Mouse (Mus musculus) forebrain, embryonic 14.5 days (tissue): ENCODE data around the gene C1qtnf6. TPM values are rescaled to one million over a fixed set of nuclear protein-coding genes. Genes with fewer than 3 reads are reported as not detected.

Experiments used
- ATAC-seq: fragments of 200-750 bp; cut with Nextera tagmentation; 2 replicates; pipeline ENCODE4 v1.8.0; 2017; ENCODE audit warnings: mild to moderate bottlenecking, moderate library complexity
- DNase-seq: peaks from one replicate; pipeline ENCODE4 v3.0.0-alpha.2; 2015; ENCODE audit warnings: low spot score
- H3K27ac ChIP-seq: fragments of 300-500 bp; sonication (generic); 2 replicates; pipeline ENCODE4 v1.5.1; 2014; ENCODE audit warnings: low read depth, mild to moderate bottlenecking, control low read depth, low read length, moderate library complexity
- H3K27me3 ChIP-seq: fragments of 300-500 bp; sonication (generic); replicated peaks from 2 replicates; pipeline ENCODE4 v1.6.1; 2014; ENCODE audit warnings: low read length, control low read depth, mixed read lengths; ENCODE audit not compliant: control insufficient read depth, insufficient read depth
- H3K36me3 ChIP-seq: fragments of 300-500 bp; sonication (generic); 2 replicates; pipeline ENCODE4 v1.6.1; 2014; ENCODE audit warnings: low read length, control low read depth; ENCODE audit not compliant: control insufficient read depth, insufficient read depth
- H3K4me1 ChIP-seq: fragments of 300-500 bp; sonication (generic); 2 replicates; pipeline ENCODE4 v1.6.1; 2014; ENCODE audit warnings: antibody characterized with exemption, low read length, control low read depth; ENCODE audit not compliant: control insufficient read depth, insufficient read depth
- H3K4me2 ChIP-seq: fragments of 300-500 bp; sonication (generic); 2 replicates; pipeline ENCODE4 v1.6.1; 2014; ENCODE audit warnings: mild to moderate bottlenecking, control low read depth, low read length
- H3K4me3 ChIP-seq: fragments of 300-500 bp; sonication (generic); 2 replicates; pipeline ENCODE4 v1.5.1; 2014; ENCODE audit warnings: low read depth, low read length, control low read depth
- H3K9ac ChIP-seq: fragments of 300-500 bp; sonication (generic); 2 replicates; pipeline ENCODE4 v1.6.1; 2014; ENCODE audit warnings: mild to moderate bottlenecking, low read length, control low read depth, moderate library complexity
- H3K9me3 ChIP-seq: fragments of 300-500 bp; sonication (generic); replicated peaks from 2 replicates; pipeline ENCODE4 v1.6.1; 2016; ENCODE audit warnings: low read length, control low read depth, mixed read lengths; ENCODE audit not compliant: control insufficient read depth
- WGBS: fragments of 180-500 bp; shearing (Covaris S2); extraction: QIAGEN DNeasy Blood & Tissue Kit; methylation state at CpG from one replicate; pipeline ENCODE4 v1.1.7; 2014; 5-methylcytosine and 5-hydroxymethylcytosine counted together
- polyA plus RNA-seq: library from polyadenylated mRNA; unstranded; fragments of >200 nt; fragmentation: Nextera tagmentation; extraction: Ambion mirVana; gene quantifications from 2 replicates; pipeline ENCODE4 v1.2.1, GENCODE M21; 2014

Gene C1qtnf6
- polyA plus RNA-seq, 1 experiment from 2014 or later: 8.6 TPM

- no peak for ATAC-seq
- H3K4me3 ChIP-seq: no peak within 1 kb of the TSS
- H3K36me3 ChIP-seq: no peaks in the 10 kb centered on the region
- DNase-seq: no peak
- H3K4me2 ChIP-seq: no peak within 1 kb of the TSS
- H3K27me3 ChIP-seq: no peaks in the 10 kb centered on the region
- no peaks in the 10 kb centered on the region for H3K9me3 ChIP-seq
- no peak within 1 kb of the TSS for H3K9ac ChIP-seq
- WGBS: 92% methylated on average over 11 of the region's 11 CpGs
- H3K27ac ChIP-seq: no peak within 1 kb of the TSS
- no peaks in the 10 kb centered on the region for H3K4me1 ChIP-seq
Measured at GRCm38 (mm10) chr15:78494968-78495406, 36.2 kb downstream of the C1qtnf6 start, which contains the start of gene Il2rb. TSS of gene Il2rb (minus strand) at chr15:78495271.

- no peak overlapping the region for H3K27ac ChIP-seq
- DNase-seq (no peak), ATAC-seq (no peak)
- H3K27me3 ChIP-seq: no peaks in the 10 kb centered on the region
- no peaks in the 10 kb centered on the region for H3K36me3 ChIP-seq
- 82% methylated on average over 10 of the region's 10 CpGs for WGBS
- H3K9ac ChIP-seq: no peak overlapping the region
- no peak overlapping the region for H3K4me2 ChIP-seq
- H3K4me1 ChIP-seq: no peaks in the 10 kb centered on the region
- H3K9me3 ChIP-seq: no peaks in the 10 kb centered on the region
- H3K4me3 ChIP-seq: no peak overlapping the region
Measured at GRCm38 (mm10) chr15:78493401-78494010, 37.7 kb downstream of the C1qtnf6 start.

GRCm38 (mm10) chr15:78491301-78491700 lies 39.9 kb downstream of the C1qtnf6 start:
- WGBS: 82% methylated on average over 3 of the region's 3 CpGs
- no peak for ATAC-seq
- Histone ChIP-seq H3K9ac (no peak overlapping the region), H3K4me1 (no peaks in the 10 kb centered on the region), H3K27me3 (no peaks in the 10 kb centered on the region), H3K36me3 (no peaks in the 10 kb centered on the region), H3K27ac (no peak overlapping the region), H3K9me3 (no peaks in the 10 kb centered on the region), H3K4me3 (no peak overlapping the region), H3K4me2 (no peak overlapping the region)
- DNase-seq: no peak

- no peak for ATAC-seq
- no peaks in the 10 kb centered on the region for H3K36me3 ChIP-seq
- 83% methylated on average over 8 of the region's 8 CpGs for WGBS
- H3K9me3 ChIP-seq: no peaks in the 10 kb centered on the region
- no peak overlapping the region for H3K9ac ChIP-seq
- no peaks in the 10 kb centered on the region for H3K4me1 ChIP-seq
- H3K27ac ChIP-seq: no peak overlapping the region
- H3K27me3 ChIP-seq: no peaks in the 10 kb centered on the region
- no peak overlapping the region for H3K4me2 ChIP-seq
- H3K4me3 ChIP-seq: no peak overlapping the region
- no peak for DNase-seq
Measured at GRCm38 (mm10) chr15:78489906-78490305, 41.3 kb downstream of the C1qtnf6 start.

- Histone ChIP-seq H3K4me3 (no peak overlapping the region), H3K36me3 (no peaks in the 10 kb centered on the region), H3K9ac (no peak overlapping the region), H3K27ac (no peak overlapping the region), H3K27me3 (no peaks in the 10 kb centered on the region), H3K4me1 (no peaks in the 10 kb centered on the region), H3K4me2 (no peak overlapping the region), H3K9me3 (no peaks in the 10 kb centered on the region)
- ATAC-seq (no peak), DNase-seq (no peak)
- WGBS: 86% methylated on average over 3 of the region's 3 CpGs
Measured at GRCm38 (mm10) chr15:78489248-78489647, 42.0 kb downstream of the C1qtnf6 start.

GRCm38 (mm10) chr15:78487066-78487465 lies 44.1 kb downstream of the C1qtnf6 start:
- H3K9me3 ChIP-seq: no peaks in the 10 kb centered on the region
- no peaks in the 10 kb centered on the region for H3K4me1 ChIP-seq
- no peak overlapping the region for H3K4me2 ChIP-seq
- DNase-seq: peak; percentile 21
- no peak overlapping the region for H3K4me3 ChIP-seq
- no peak overlapping the region for H3K9ac ChIP-seq
- H3K27me3 ChIP-seq: no peaks in the 10 kb centered on the region
- ATAC-seq: no peak
- WGBS: 60% methylated on average over 4 of the region's 4 CpGs
- H3K36me3 ChIP-seq: no peaks in the 10 kb centered on the region
- no peak overlapping the region for H3K27ac ChIP-seq

GRCm38 (mm10) chr15:78486564-78486963 lies 44.7 kb downstream of the C1qtnf6 start:
- no peak overlapping the region for H3K4me2 ChIP-seq
- H3K9me3 ChIP-seq: no peaks in the 10 kb centered on the region
- no peaks in the 10 kb centered on the region for H3K27me3 ChIP-seq
- WGBS: 81% methylated on average over 1 of the region's 1 CpGs
- no peaks in the 10 kb centered on the region for H3K4me1 ChIP-seq
- H3K4me3 ChIP-seq: no peak overlapping the region
- ATAC-seq (no peak), DNase-seq (no peak)
- no peaks in the 10 kb centered on the region for H3K36me3 ChIP-seq
- H3K9ac ChIP-seq: no peak overlapping the region
- no peak overlapping the region for H3K27ac ChIP-seq

- Histone ChIP-seq H3K36me3 (no peaks in the 10 kb centered on the region), H3K4me2 (no peak overlapping the region), H3K4me3 (no peak overlapping the region), H3K27me3 (no peaks in the 10 kb centered on the region), H3K27ac (no peak overlapping the region), H3K9ac (no peak overlapping the region), H3K4me1 (no peaks in the 10 kb centered on the region), H3K9me3 (no peaks in the 10 kb centered on the region)
- 81% methylated on average over 4 of the region's 4 CpGs for WGBS
- ATAC-seq: no peak
- DNase-seq: no peak
Measured at GRCm38 (mm10) chr15:78483311-78483710, 47.9 kb downstream of the C1qtnf6 start.

- no peak overlapping the region for H3K9ac ChIP-seq
- no peaks in the 10 kb centered on the region for H3K36me3 ChIP-seq
- no peaks in the 10 kb centered on the region for H3K27me3 ChIP-seq
- ATAC-seq (no peak), DNase-seq (no peak)
- no peaks in the 10 kb centered on the region for H3K9me3 ChIP-seq
- no peak overlapping the region for H3K4me3 ChIP-seq
- no peak overlapping the region for H3K27ac ChIP-seq
- WGBS: 83% methylated on average over 3 of the region's 3 CpGs
- H3K4me2 ChIP-seq: no peak overlapping the region
- no peaks in the 10 kb centered on the region for H3K4me1 ChIP-seq
Measured at GRCm38 (mm10) chr15:78482518-78482917, 48.7 kb downstream of the C1qtnf6 start.
